Mouse (Mus musculus) heart, embryonic 14.5 days (tissue): ENCODE measurements around the gene Vps37b. TPM values are rescaled to one million over a fixed set of nuclear protein-coding genes. Genes with fewer than 3 reads are reported as not detected.

ENCODE experiments used
- microRNA-seq: library from miRNA; unstranded; fragments of <30 nt; microRNA quantifications from one replicate; pipeline ENCODE4, GENCODE M21; 2016
- polyA plus RNA-seq: library from polyadenylated mRNA; unstranded; fragments of >200 nt; fragmentation: Nextera tagmentation; extraction: Ambion mirVana; gene quantifications from 2 replicates; pipeline ENCODE4 v1.2.1, GENCODE M21; 2014

Gene Vps37b
- polyA plus RNA-seq, 1 experiment from 2014 or later, result 47.7 TPM

Small RNA genes within 50 kb of the gene (microRNA-seq; reads per million reads assigned to microRNA genes)
- gene Mir7032, result not detected

Other genes starting within 250 kb of the Vps37b start
- gene Hcar2, start 166.8 kb downstream of the Vps37b start, polyA plus RNA-seq, result not detected in 2 replicates
- 0.32 TPM in 1 of 2 replicates, not detected in the other for gene Hcar1, start 152.2 kb downstream of the Vps37b start, polyA plus RNA-seq
- 89.2 and 89.5 TPM in 2 replicates for gene Denr, start 125.1 kb downstream of the Vps37b start, polyA plus RNA-seq
- 1.4 and 2.8 TPM in 2 replicates for gene Gm43518, start 104.9 kb downstream of the Vps37b start, polyA plus RNA-seq
- 5.1 and 6.2 TPM in 2 replicates for gene Ccdc62, start 101.6 kb downstream of the Vps37b start, polyA plus RNA-seq
- gene Hip1r, start 58.6 kb downstream of the Vps37b start, polyA plus RNA-seq, result 5.0 and 5.3 TPM in 2 replicates
- gene Abcb9, start 63.5 kb upstream of the Vps37b start, polyA plus RNA-seq, result 0.81 and 0.97 TPM in 2 replicates
- 15.0 and 15.6 TPM in 2 replicates for gene Ogfod2, start 80.0 kb upstream of the Vps37b start, polyA plus RNA-seq
- gene Arl6ip4, start 83.8 kb upstream of the Vps37b start, polyA plus RNA-seq, result 63.0 and 66.2 TPM in 2 replicates
- 10.2 and 12.0 TPM in 2 replicates for gene Pitpnm2, start 217.5 kb upstream of the Vps37b start, polyA plus RNA-seq